Mouse (Mus musculus): ENCODE results near the gene Fbf1.

DNA sequence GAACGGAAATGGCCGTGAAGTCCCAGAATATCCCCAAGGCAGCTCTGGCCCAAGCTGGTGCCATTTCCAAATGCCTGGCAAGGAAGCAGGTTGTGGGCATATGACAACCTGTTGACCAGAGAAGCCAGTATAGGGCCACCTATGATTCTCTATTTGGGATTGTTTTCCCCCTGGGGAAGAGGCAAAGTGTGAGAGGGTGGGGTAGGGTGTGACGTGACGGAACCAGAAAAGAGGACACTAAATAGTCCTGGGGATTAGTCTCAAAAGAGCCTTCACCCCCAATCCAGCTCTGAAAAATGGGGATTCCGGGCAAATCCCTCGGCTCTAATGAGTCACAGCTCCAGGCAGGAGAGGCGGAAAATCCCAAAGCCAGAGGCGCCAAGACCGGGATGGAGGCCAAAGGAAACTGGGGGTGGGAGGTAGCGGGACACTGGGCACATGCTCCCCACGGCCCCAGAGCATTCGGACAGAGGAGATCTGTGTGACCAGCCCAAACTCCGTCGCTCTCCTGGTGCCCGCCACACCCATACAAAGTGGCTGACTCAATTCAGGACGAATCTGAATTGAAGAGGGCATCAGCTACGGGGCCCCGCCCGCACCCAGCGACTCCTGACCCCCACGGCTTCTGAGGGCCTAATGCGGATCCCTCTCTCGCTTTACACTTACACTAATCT, 59.4 kb downstream of the Fbf1 start:
- TF ChIP-seq GATA1 (IDR thresholded peaks at IDR 0.05; ENCODE audit: borderline replicate concordance, low read length): no peak
- no peak for TF ChIP-seq FLI1 (IDR thresholded peaks at IDR 0.05; ENCODE audit: low read length)
